Mouse (Mus musculus) kidney, adult 2 months (tissue): Measurements from ENCODE around the gene Nr1h4.

Experiments
- CTCF ChIP-seq: fragments of 200-500 bp; conservative IDR thresholded peaks from 2 replicates; pipeline ENCODE4 v1.5.1; 2011; ENCODE audit warnings: low read depth, mild to moderate bottlenecking, control low read depth, low read length, moderate library complexity, mixed read lengths; ENCODE audit not compliant: insufficient read depth, insufficient read length
- POLR2A ChIP-seq: fragments of 200-500 bp; IDR thresholded peaks from one replicate; pipeline ENCODE4 v1.6.1; 2011; ENCODE audit warnings: low read depth, low read length, control low read depth

GRCm38 (mm10) chr10:89527054-89527453, 6.3 kb downstream of the Nr1h4 start:
- TF ChIP-seq POLR2A (no peak), CTCF (no peak)
